23 mouse cellular contexts compared by ENCODE assay signal in the genomic region with DNA sequence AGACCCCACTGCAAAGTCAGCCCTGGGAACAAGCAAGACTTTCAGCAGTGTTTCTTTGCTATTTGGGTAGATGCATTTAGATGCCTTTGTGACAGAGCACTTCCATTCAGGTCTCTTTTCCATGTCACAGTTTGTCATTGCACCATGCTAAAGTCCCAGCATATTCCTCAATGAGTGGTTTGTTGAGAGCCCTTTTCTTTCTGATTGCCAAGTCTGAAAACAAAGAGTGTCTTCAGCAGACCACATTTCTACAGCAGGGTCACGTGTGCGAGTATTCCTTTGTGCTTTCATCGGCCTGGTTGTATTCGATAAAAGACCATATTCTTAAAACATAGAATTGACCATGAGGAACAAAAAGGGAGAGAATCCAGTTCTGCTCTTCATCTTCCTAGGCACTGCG. TPM values are rescaled to one million over a fixed set of nuclear protein-coding genes. Genes with fewer than 3 reads are reported as not detected.
DNase-seq lines count a peak whose midpoint lies in the region; ATAC-seq and TF ChIP-seq lines count a peak whose summit lies in the region.
"Had no signal": no experiment of that assay in that cellular context is flagged by ENCODE, and none has a peak within 500 bp of the region (broad histone marks: within the 10 kb centered on the region; RNA-seq: fewer than 3 reads in every experiment).

No protein-coding gene starts in this region.

- ATAC-seq in frontal cortex, adult (ENCODE audit: low TSS enrichment): peak; percentile 44; the same call in 1 of the 2 replicates
- no peak for ATAC-seq in midbrain, embryonic 13.5 days
- ATAC-seq in midbrain, embryonic 11.5 days (ENCODE audit: low FRiP score): no peak
- peak; percentile 50; the same call in 1 of the 2 replicates for ATAC-seq in forebrain, postnatal 0 days
- no peak for ATAC-seq in neural tube, embryonic 14.5 days (ENCODE audit: low read depth)
- ATAC-seq: midbrain, embryonic 16.5 days; Patski had no signal

- H3K4me1 ChIP-seq in midbrain, embryonic 13.5 days (replicated peaks): peaks cover 40% of the 10 kb centered on the region
- H3K4me1 ChIP-seq in midbrain, embryonic 11.5 days (ENCODE audit: control insufficient read depth, insufficient read depth, low read length): peaks cover 13% of the 10 kb centered on the region; the same call in 1 of the 2 replicates
- no peaks in the 10 kb centered on the region; the same call in 1 of the 2 replicates for H3K4me1 ChIP-seq in forebrain, postnatal 0 days (ENCODE audit: insufficient read depth)
- no peaks in the 10 kb centered on the region; the same call in 1 of the 2 replicates for H3K4me1 ChIP-seq in neural tube, embryonic 14.5 days (ENCODE audit: control insufficient read depth, insufficient read depth, low read length)
- H3K4me1 ChIP-seq: embryonic facial prominence, embryonic 15.5 days had no signal

- H3K9ac ChIP-seq in midbrain, embryonic 13.5 days (replicated peaks): no peak overlapping the region
- H3K9ac ChIP-seq in midbrain, embryonic 11.5 days (ENCODE audit: low read length): no peak overlapping the region
- no peak overlapping the region for H3K9ac ChIP-seq in forebrain, postnatal 0 days
- H3K9ac ChIP-seq in neural tube, embryonic 14.5 days (replicated peaks; ENCODE audit: low read depth, low read length): no peak overlapping the region
- H3K9ac ChIP-seq: embryonic facial prominence, embryonic 15.5 days; liver, embryonic 14.5 days; lung, embryonic 14.5 days had no signal

- H3K36me3 ChIP-seq in midbrain, embryonic 13.5 days: peaks cover 6% of the 10 kb centered on the region
- no peaks in the 10 kb centered on the region for H3K36me3 ChIP-seq in midbrain, embryonic 11.5 days (ENCODE audit: control insufficient read depth, insufficient read depth, low read length)
- no peaks in the 10 kb centered on the region for H3K36me3 ChIP-seq in forebrain, postnatal 0 days (ENCODE audit: insufficient read depth)
- H3K36me3 ChIP-seq in neural tube, embryonic 14.5 days (ENCODE audit: control insufficient read depth, insufficient read depth, low read length): no peaks in the 10 kb centered on the region
- H3K36me3 ChIP-seq: embryonic facial prominence, embryonic 15.5 days; G1E had no signal

- H3K27ac ChIP-seq in midbrain, embryonic 13.5 days: peak overlapping the region; percentile 47; the same call in 1 of the 2 replicates
- H3K27ac ChIP-seq in midbrain, embryonic 11.5 days (ENCODE audit: low read depth, low read length): no peak overlapping the region
- H3K27ac ChIP-seq in forebrain, postnatal 0 days (ENCODE audit: low read depth, low read length): 0 out of 2 replicates have a peak overlapping the region, but pooled peaks have one; percentile 40
- peak overlapping the region; percentile 62 for H3K27ac ChIP-seq in neural tube, embryonic 14.5 days (ENCODE audit: low read depth, low read length)
- H3K27ac ChIP-seq: embryonic facial prominence, embryonic 15.5 days; heart, adult 2 months; kidney, postnatal 0 days; liver, embryonic 14.5 days had no signal

- WGBS in midbrain, embryonic 13.5 days: 71% methylated on average over 5 of the region's 5 CpGs
- 86% methylated on average over 5 of the region's 5 CpGs for WGBS in midbrain, embryonic 11.5 days
- WGBS in forebrain, postnatal 0 days: 51% methylated on average over 5 of the region's 5 CpGs
- WGBS in neural tube, embryonic 14.5 days: 54% methylated on average over 5 of the region's 5 CpGs

- TF ChIP-seq CTCF in forebrain, postnatal 0 days (IDR thresholded peaks at IDR 0.05; ENCODE audit: low read depth): no peak

- no peak overlapping the region for H3K4me3 ChIP-seq in midbrain, embryonic 13.5 days (replicated peaks)
- no peak overlapping the region for H3K4me3 ChIP-seq in midbrain, embryonic 11.5 days (ENCODE audit: low read depth, low read length)
- H3K4me3 ChIP-seq in forebrain, postnatal 0 days (ENCODE audit: low read depth, low read length): no peak overlapping the region
- H3K4me3 ChIP-seq in neural tube, embryonic 14.5 days (ENCODE audit: low read depth, low read length): no peak overlapping the region
- H3K4me3 ChIP-seq: embryonic facial prominence, embryonic 15.5 days; heart, adult 2 months; myocyte had no signal

- no peak for DNase-seq in frontal cortex, postnatal 10 days (ENCODE audit: low spot score in 2 of 2)
- no peak for DNase-seq in midbrain, embryonic 11.5 days (ENCODE audit: low spot score, missing footprints)
- no peak for DNase-seq in forebrain, postnatal 0 days
- no peak for DNase-seq in urinary bladder, postnatal 4 days (ENCODE audit: low spot score in 2 of 2)
- DNase-seq in adrenal gland, adult 18-20 months (ENCODE audit: low spot score in 2 of 2): no peak
- DNase-seq: adrenal gland, adult 8-10 months; B cell, adult 2 months; cerebellum, adult 18-20 months; gastrocnemius, postnatal 36 days; heart, adult 2 months; kidney, adult 2 months; lung, embryonic 14.5 days; right cerebral cortex, postnatal 14 days had no signal

- H3K4me2 ChIP-seq in midbrain, embryonic 13.5 days (replicated peaks): no peak overlapping the region
- no peak overlapping the region for H3K4me2 ChIP-seq in midbrain, embryonic 11.5 days
- H3K4me2 ChIP-seq in forebrain, postnatal 0 days (ENCODE audit: low read depth): no peak overlapping the region
- no peak overlapping the region for H3K4me2 ChIP-seq in neural tube, embryonic 14.5 days (ENCODE audit: low read depth, low read length)
- H3K4me2 ChIP-seq: embryonic facial prominence, embryonic 15.5 days; lung, embryonic 14.5 days had no signal

- H3K9me3 ChIP-seq in midbrain, embryonic 13.5 days: no peaks in the 10 kb centered on the region
- H3K9me3 ChIP-seq in midbrain, embryonic 11.5 days (ENCODE audit: control insufficient read depth, low read length): no peaks in the 10 kb centered on the region
- no peaks in the 10 kb centered on the region for H3K9me3 ChIP-seq in forebrain, postnatal 0 days (ENCODE audit: low read length)
- no peaks in the 10 kb centered on the region for H3K9me3 ChIP-seq in neural tube, embryonic 14.5 days (ENCODE audit: control insufficient read depth, low read length)
- H3K9me3 ChIP-seq: embryonic facial prominence, embryonic 15.5 days; G1E had no signal

- no peaks in the 10 kb centered on the region for H3K27me3 ChIP-seq in midbrain, embryonic 13.5 days
- H3K27me3 ChIP-seq in midbrain, embryonic 11.5 days (ENCODE audit: control insufficient read depth, insufficient read depth, low read length): no peaks in the 10 kb centered on the region
- no peaks in the 10 kb centered on the region for H3K27me3 ChIP-seq in forebrain, postnatal 0 days (ENCODE audit: insufficient read depth, low read length)
- no peaks in the 10 kb centered on the region for H3K27me3 ChIP-seq in neural tube, embryonic 14.5 days (ENCODE audit: control insufficient read depth, insufficient read depth, low read length)
- H3K27me3 ChIP-seq: embryonic facial prominence, embryonic 15.5 days; Patski had no signal

RNA-seq across cellular contexts. Expression of a gene that starts 14.4 kb away (rescaled TPM):
- 165 and 177 TPM in 2 replicates for polyA plus RNA-seq in midbrain, embryonic 13.5 days (2015; fragmentation: Nextera tagmentation; extraction: Ambion mirVana)
- 128 and 137 TPM in 2 replicates for polyA plus RNA-seq in midbrain, embryonic 11.5 days (2014; fragmentation: Nextera tagmentation; extraction: Ambion mirVana)
- total RNA-seq in forebrain, postnatal 0 days (2014; rRNA removed): 186 and 218 TPM in 2 replicates
- polyA plus RNA-seq in forebrain, postnatal 0 days (2015; fragmentation: Nextera tagmentation; extraction: Ambion mirVana): 75.9 and 127 TPM in 2 replicates
- polyA plus RNA-seq in neural tube, embryonic 14.5 days (2014; fragmentation: Nextera tagmentation; extraction: Ambion mirVana): 136 and 139 TPM in 2 replicates
- 10 to 100 TPM; 29.2 to 88.9 TPM for total RNA-seq in adrenal gland, adult 18-20 months (2021)
- polyA plus RNA-seq: G1E had no signal

Comparison
In these comparisons a context has a peak if more than half of its experiments do, and no peak if none do; other contexts are left out.
1. ATAC-seq: peak in frontal cortex, adult (single experiment) and forebrain, postnatal 0 days (single experiment); none in midbrain, embryonic 13.5 days (single experiment), midbrain, embryonic 11.5 days (single experiment) and neural tube, embryonic 14.5 days (single experiment).